Comparison of ENCODE assay signal across 8 mouse cellular contexts in genomic region chr13:31625333-31626101, GRCm38 (mm10). TPM values are rescaled to one million over a fixed set of nuclear protein-coding genes. Genes with fewer than 3 reads are reported as not detected.
DNase-seq lines count a peak whose midpoint lies in the region; ATAC-seq and TF ChIP-seq lines count a peak whose summit lies in the region.

TSS of gene Foxf2 (plus strand) at chr13:31625816.

- peak within 1 kb of the TSS; percentile 77 for H3K9ac ChIP-seq in embryonic facial prominence, embryonic 13.5 days
- peak within 1 kb of the TSS; percentile 23; the same call in 1 of the 2 replicates for H3K9ac ChIP-seq in hindbrain, embryonic 11.5 days (ENCODE audit: low read depth, low read length)
- H3K9ac ChIP-seq in lung, postnatal 0 days (replicated peaks; ENCODE audit: low read depth), result peak within 1 kb of the TSS; percentile 63
- H3K9ac ChIP-seq in stomach, embryonic 16.5 days (ENCODE audit: low read length), result peak within 1 kb of the TSS; percentile 85

- peak within 1 kb of the TSS; percentile 72 for H3K27ac ChIP-seq in layer of hippocampus, adult 2 months
- peak within 1 kb of the TSS; percentile 81 for H3K27ac ChIP-seq in embryonic facial prominence, embryonic 13.5 days
- H3K27ac ChIP-seq in hindbrain, embryonic 11.5 days (ENCODE audit: low read depth, low read length), result no peak within 1 kb of the TSS
- H3K27ac ChIP-seq in lung, postnatal 0 days (ENCODE audit: low read length), result peak within 1 kb of the TSS; percentile 79
- peak within 1 kb of the TSS; percentile 84 for H3K27ac ChIP-seq in stomach, embryonic 16.5 days (ENCODE audit: low read length)

- under 1% methylated on average over 45 of the region's 74 CpGs for WGBS in embryonic facial prominence, embryonic 13.5 days
- WGBS in hindbrain, embryonic 11.5 days, result 0% methylated on average over 46 of the region's 74 CpGs
- under 1% methylated on average over 17 of the region's 74 CpGs for WGBS in lung, postnatal 0 days
- WGBS in stomach, embryonic 16.5 days, result under 1% methylated on average over 72 of the region's 74 CpGs

- no peak for ATAC-seq in embryonic facial prominence, embryonic 13.5 days (ENCODE audit: insufficient number of reproducible peaks, insufficient read depth, low FRiP score, low TSS enrichment, low read depth)
- ATAC-seq in hindbrain, embryonic 11.5 days (ENCODE audit: low FRiP score), result peak; percentile 43
- peak; percentile 77 for ATAC-seq in lung, postnatal 0 days
- ATAC-seq in stomach, embryonic 16.5 days (ENCODE audit: insufficient read depth, low FRiP score), result peak; percentile 69

- no peak for TF ChIP-seq EP300 in lung, postnatal 0 days (IDR thresholded peaks at IDR 0.05)

- DNase-seq in layer of hippocampus, adult 2 months (ENCODE audit: low spot score in 2 of 2), result no peak
- DNase-seq in layer of hippocampus, adult 11-12 months (ENCODE audit: low spot score), result no peak
- peak; percentile 70 for DNase-seq in hindbrain, embryonic 11.5 days (ENCODE audit: low spot score)
- peak; percentile 77 for DNase-seq in lung, postnatal 0 days (ENCODE audit: low spot score)
- no peak for DNase-seq in frontal cortex, adult 2 months (ENCODE audit: extremely low spot score in 1 of 2, low spot score in 1 of 2)
- DNase-seq in MN1 (ENCODE audit: low spot score), result no peak

- H3K4me3 ChIP-seq in layer of hippocampus, adult 2 months, result peak within 1 kb of the TSS; percentile 47
- H3K4me3 ChIP-seq in embryonic facial prominence, embryonic 13.5 days, result peak within 1 kb of the TSS; percentile 59
- peak within 1 kb of the TSS; percentile 33 for H3K4me3 ChIP-seq in hindbrain, embryonic 11.5 days (ENCODE audit: low read depth, low read length)
- H3K4me3 ChIP-seq in lung, postnatal 0 days (ENCODE audit: low read depth, low read length), result peak within 1 kb of the TSS; percentile 60
- H3K4me3 ChIP-seq in stomach, embryonic 16.5 days (replicated peaks; ENCODE audit: low read length), result peak within 1 kb of the TSS; percentile 68

- H3K9me3 ChIP-seq in embryonic facial prominence, embryonic 13.5 days, result no peaks in the 10 kb centered on the region
- H3K9me3 ChIP-seq in hindbrain, embryonic 11.5 days (ENCODE audit: control insufficient read depth, low read length), result no peaks in the 10 kb centered on the region
- no peaks in the 10 kb centered on the region for H3K9me3 ChIP-seq in lung, postnatal 0 days (ENCODE audit: low read length)
- no peaks in the 10 kb centered on the region for H3K9me3 ChIP-seq in stomach, embryonic 16.5 days (replicated peaks; ENCODE audit: control insufficient read depth, low read length)

- TF ChIP-seq CTCF in layer of hippocampus, adult 2 months (conservative IDR thresholded peaks at IDR 0.05), result no peak
- TF ChIP-seq CTCF in lung, postnatal 0 days (IDR thresholded peaks at IDR 0.05), result no peak

- peak within 1 kb of the TSS; percentile 90 for H3K4me2 ChIP-seq in embryonic facial prominence, embryonic 13.5 days
- peak within 1 kb of the TSS; percentile 73 for H3K4me2 ChIP-seq in hindbrain, embryonic 11.5 days (replicated peaks; ENCODE audit: low read depth, low read length)
- peak within 1 kb of the TSS; percentile 63 for H3K4me2 ChIP-seq in lung, postnatal 0 days (replicated peaks; ENCODE audit: low read depth, low read length)
- H3K4me2 ChIP-seq in stomach, embryonic 16.5 days (ENCODE audit: low read depth, low read length), result peak within 1 kb of the TSS; percentile 78

- H3K27me3 ChIP-seq in embryonic facial prominence, embryonic 13.5 days, result peaks cover 99% of the 10 kb centered on the region
- peaks cover 99% of the 10 kb centered on the region for H3K27me3 ChIP-seq in hindbrain, embryonic 11.5 days (ENCODE audit: control insufficient read depth, insufficient read depth, low read length)
- H3K27me3 ChIP-seq in lung, postnatal 0 days (replicated peaks; ENCODE audit: insufficient read depth, low read length), result peaks cover 38% of the 10 kb centered on the region
- H3K27me3 ChIP-seq in stomach, embryonic 16.5 days (ENCODE audit: control insufficient read depth, insufficient read depth, low read length), result peaks cover 61% of the 10 kb centered on the region

- H3K4me1 ChIP-seq in embryonic facial prominence, embryonic 13.5 days, result peaks cover 46% of the 10 kb centered on the region
- H3K4me1 ChIP-seq in hindbrain, embryonic 11.5 days (replicated peaks; ENCODE audit: control insufficient read depth, insufficient read depth, low read length), result peaks cover 17% of the 10 kb centered on the region
- H3K4me1 ChIP-seq in lung, postnatal 0 days (ENCODE audit: insufficient read depth, low read depth, low read length), result peaks cover 4% of the 10 kb centered on the region
- H3K4me1 ChIP-seq in stomach, embryonic 16.5 days (ENCODE audit: control insufficient read depth, insufficient read depth, low read length), result peaks cover 10% of the 10 kb centered on the region

- H3K36me3 ChIP-seq in embryonic facial prominence, embryonic 13.5 days, result no peaks in the 10 kb centered on the region
- H3K36me3 ChIP-seq in hindbrain, embryonic 11.5 days (ENCODE audit: control insufficient read depth, insufficient read depth, low read length), result no peaks in the 10 kb centered on the region
- H3K36me3 ChIP-seq in lung, postnatal 0 days (ENCODE audit: insufficient read depth, low read length), result no peaks in the 10 kb centered on the region
- H3K36me3 ChIP-seq in stomach, embryonic 16.5 days (ENCODE audit: control insufficient read depth, insufficient read depth, low read length), result no peaks in the 10 kb centered on the region

RNA-seq across cellular contexts. Expression of gene Foxf2, which starts in this region (rescaled TPM):
- total RNA-seq in layer of hippocampus, adult 2 months (2021), result 1 to 10 TPM; 4.7 to 5.5 TPM
- polyA plus RNA-seq in embryonic facial prominence, embryonic 13.5 days (2015; fragmentation: Nextera tagmentation; extraction: Ambion mirVana), result 3.9 and 7.5 TPM in 2 replicates
- 4.8 and 9.1 TPM in 2 replicates for polyA plus RNA-seq in hindbrain, embryonic 11.5 days (2014; fragmentation: Nextera tagmentation; extraction: Ambion mirVana)
- polyA plus RNA-seq in lung, postnatal 0 days (2015; fragmentation: Nextera tagmentation; extraction: Ambion mirVana), result 14.9 and 26.6 TPM in 2 replicates
- polyA plus RNA-seq in stomach, embryonic 16.5 days (2015; fragmentation: Nextera tagmentation; extraction: Ambion mirVana), result 11.9 and 12.2 TPM in 2 replicates
- 5.8 and 6.6 TPM in 2 replicates for polyA plus RNA-seq in frontal cortex, adult 2 months (2012; rRNA removed)

Comparison
In these comparisons a context has a peak if more than half of its experiments do, and no peak if none do; other contexts are left out.
1. DNase-seq: peak in hindbrain, embryonic 11.5 days (single experiment) and lung, postnatal 0 days (single experiment); none in layer of hippocampus, adult 2 months (0 of 2), layer of hippocampus, adult 11-12 months (single experiment), frontal cortex, adult 2 months (0 of 2) and MN1 (single experiment).
2. H3K9ac ChIP-seq: peak in every context shown above with its lines; median percentile 85 in stomach, embryonic 16.5 days; 77 in embryonic facial prominence, embryonic 13.5 days; 63 in lung, postnatal 0 days; 23 in hindbrain, embryonic 11.5 days.
3. Peak in every context shown above with its lines, with median percentiles within 50 percentile points of each other: H3K4me3 ChIP-seq and H3K4me2 ChIP-seq.